ENCODE assay signal across 21 mouse cellular contexts in the genomic region with DNA sequence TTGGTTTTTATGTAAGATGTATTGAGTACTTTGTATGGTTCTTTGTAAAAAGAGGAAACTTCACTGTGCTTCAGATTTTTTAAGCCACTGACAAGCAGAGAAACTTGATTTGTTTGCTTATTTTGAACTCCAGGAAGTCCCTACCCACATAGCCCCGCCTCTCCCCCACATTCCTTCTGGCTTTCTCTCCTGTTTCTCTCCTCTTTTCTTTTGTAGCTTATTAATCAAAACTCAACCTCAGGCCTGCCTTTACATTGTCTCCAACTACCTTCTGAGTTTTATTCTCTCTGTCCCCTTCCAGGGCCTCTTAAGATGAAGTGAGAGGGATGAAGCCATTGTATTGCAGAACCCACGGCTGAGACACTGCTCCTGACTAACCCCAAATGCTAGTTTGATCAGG. TPM values are rescaled to one million over a fixed set of nuclear protein-coding genes. Genes with fewer than 3 reads are reported as not detected.
DNase-seq lines count a peak whose midpoint lies in the region; ATAC-seq and TF ChIP-seq lines count a peak whose summit lies in the region.
"Had no signal": no experiment of that assay in that cellular context is flagged by ENCODE, and none has a peak within 500 bp of the region (broad histone marks: within the 10 kb centered on the region; RNA-seq: fewer than 3 reads in every experiment).

No protein-coding gene starts in this region.

- H3K4me1 ChIP-seq in kidney, embryonic 15.5 days = 0 out of 2 replicates have a peak, but pooled peaks cover 5% of the 10 kb centered on the region
- no peaks in the 10 kb centered on the region for H3K4me1 ChIP-seq in lung, postnatal 0 days (ENCODE audit: insufficient read depth, low read depth, low read length)
- H3K4me1 ChIP-seq in lung, adult 2 months (ENCODE audit: control insufficient read depth, insufficient read depth, low read length) = no peaks in the 10 kb centered on the region; the same call in 1 of the 2 replicates
- H3K4me1 ChIP-seq in embryonic facial prominence, embryonic 14.5 days (ENCODE audit: control insufficient read depth, insufficient read depth, low read length) = no peaks in the 10 kb centered on the region
- H3K4me1 ChIP-seq: embryonic facial prominence, embryonic 12.5 days; forebrain, embryonic 10.5 days; hindbrain, embryonic 10.5 days; limb, embryonic 10.5 days; stomach, embryonic 15.5 days had no signal

- DNase-seq in embryo, embryonic 10 days (ENCODE audit: low spot score) = peak; percentile 3
- DNase-seq in embryo, embryonic 9.5 days (ENCODE audit: extremely low spot score) = no peak
- DNase-seq in kidney, adult 18-20 months = no peak
- DNase-seq in lung, postnatal 0 days (ENCODE audit: low spot score) = peak; percentile 16
- DNase-seq in lung, adult 2 months = no peak
- peak; percentile 11 for DNase-seq in embryonic facial prominence, embryonic 14.5 days (ENCODE audit: low spot score)
- DNase-seq in frontal cortex, adult 2 months (ENCODE audit: extremely low spot score in 1 of 2, low spot score in 1 of 2) = no peak
- DNase-seq: adrenal gland, postnatal 36 days; cerebellum, adult 2 months; forebrain, postnatal 0 days; liver, postnatal 0 days; thymus, adult 18-20 months; thymus, postnatal 4 days had no signal

- TF ChIP-seq POLR2A in lung, adult 2 months (IDR thresholded peaks at IDR 0.05; ENCODE audit: borderline replicate concordance, extremely low read depth, low read depth, low read length) = no peak

- no peaks in the 10 kb centered on the region for H3K27me3 ChIP-seq in kidney, embryonic 15.5 days
- no peaks in the 10 kb centered on the region for H3K27me3 ChIP-seq in lung, postnatal 0 days (replicated peaks; ENCODE audit: insufficient read depth, low read length)
- no peaks in the 10 kb centered on the region for H3K27me3 ChIP-seq in embryonic facial prominence, embryonic 14.5 days (replicated peaks; ENCODE audit: control insufficient read depth, insufficient read depth, low read length)
- H3K27me3 ChIP-seq: CH12.LX; embryonic facial prominence, embryonic 12.5 days; stomach, embryonic 15.5 days had no signal

- ATAC-seq in kidney, embryonic 15.5 days (replicated peaks; ENCODE audit: low FRiP score) = no peak
- ATAC-seq in lung, postnatal 0 days = no peak
- ATAC-seq in embryonic facial prominence, embryonic 14.5 days (ENCODE audit: low read depth) = peak; percentile 37; the same call in 1 of the 2 replicates
- ATAC-seq: forebrain, postnatal 0 days; liver, postnatal 0 days had no signal

- H3K27ac ChIP-seq in kidney, embryonic 15.5 days = 0 out of 2 replicates have a peak overlapping the region, but pooled peaks have one; percentile 39
- H3K27ac ChIP-seq in lung, postnatal 0 days (ENCODE audit: low read length) = no peak overlapping the region
- H3K27ac ChIP-seq in embryonic facial prominence, embryonic 14.5 days (replicated peaks; ENCODE audit: low read depth, low read length) = no peak overlapping the region
- H3K27ac ChIP-seq: embryonic facial prominence, embryonic 12.5 days; forebrain, embryonic 10.5 days; hindbrain, embryonic 10.5 days; limb, embryonic 10.5 days; stomach, embryonic 15.5 days had no signal

- no peak overlapping the region for H3K4me3 ChIP-seq in kidney, embryonic 15.5 days (replicated peaks)
- H3K4me3 ChIP-seq in lung, postnatal 0 days (ENCODE audit: low read depth, low read length) = no peak overlapping the region
- no peak overlapping the region for H3K4me3 ChIP-seq in lung, adult 2 months (replicated peaks; ENCODE audit: extremely low read depth, low read depth, low read length)
- H3K4me3 ChIP-seq in embryonic facial prominence, embryonic 14.5 days (ENCODE audit: low read depth, low read length) = no peak overlapping the region
- H3K4me3 ChIP-seq: embryonic facial prominence, embryonic 12.5 days; forebrain, embryonic 10.5 days; hindbrain, embryonic 10.5 days; limb, embryonic 10.5 days; stomach, embryonic 15.5 days had no signal

- no peak overlapping the region for H3K9ac ChIP-seq in kidney, embryonic 15.5 days
- no peak overlapping the region for H3K9ac ChIP-seq in lung, postnatal 0 days (replicated peaks; ENCODE audit: low read depth)
- no peak overlapping the region for H3K9ac ChIP-seq in embryonic facial prominence, embryonic 14.5 days (ENCODE audit: low read depth, low read length)
- H3K9ac ChIP-seq: embryonic facial prominence, embryonic 12.5 days; forebrain, postnatal 0 days; liver, postnatal 0 days; stomach, embryonic 15.5 days had no signal

- WGBS in kidney, embryonic 15.5 days = 22% methylated on average over 2 of the region's 2 CpGs
- 16% methylated on average over 2 of the region's 2 CpGs for WGBS in lung, postnatal 0 days
- WGBS in lung, adult 2 months = 11% methylated on average over 2 of the region's 2 CpGs
- WGBS in embryonic facial prominence, embryonic 14.5 days = 47% methylated on average over 2 of the region's 2 CpGs

- no peak for TF ChIP-seq CTCF in lung, postnatal 0 days (IDR thresholded peaks at IDR 0.05)
- no peak for TF ChIP-seq CTCF in lung, adult 2 months (IDR thresholded peaks at IDR 0.05; ENCODE audit: insufficient read depth, low read length)

- H3K4me2 ChIP-seq in kidney, embryonic 15.5 days = no peak overlapping the region
- H3K4me2 ChIP-seq in lung, postnatal 0 days (replicated peaks; ENCODE audit: low read depth, low read length) = no peak overlapping the region
- H3K4me2 ChIP-seq in embryonic facial prominence, embryonic 14.5 days (ENCODE audit: low read depth, low read length) = no peak overlapping the region
- H3K4me2 ChIP-seq: embryonic facial prominence, embryonic 12.5 days; midbrain, embryonic 11.5 days; stomach, embryonic 15.5 days had no signal

- no peaks in the 10 kb centered on the region for H3K9me3 ChIP-seq in kidney, embryonic 15.5 days (replicated peaks)
- no peaks in the 10 kb centered on the region for H3K9me3 ChIP-seq in lung, postnatal 0 days (ENCODE audit: low read length)
- no peaks in the 10 kb centered on the region for H3K9me3 ChIP-seq in embryonic facial prominence, embryonic 14.5 days (ENCODE audit: control insufficient read depth, low read length)
- H3K9me3 ChIP-seq: embryonic facial prominence, embryonic 12.5 days; forebrain, embryonic 10.5 days; hindbrain, embryonic 10.5 days; limb, embryonic 10.5 days; stomach, embryonic 15.5 days had no signal

- H3K36me3 ChIP-seq in kidney, embryonic 15.5 days = no peaks in the 10 kb centered on the region
- no peaks in the 10 kb centered on the region for H3K36me3 ChIP-seq in lung, postnatal 0 days (ENCODE audit: insufficient read depth, low read length)
- no peaks in the 10 kb centered on the region for H3K36me3 ChIP-seq in embryonic facial prominence, embryonic 14.5 days (ENCODE audit: control insufficient read depth, insufficient read depth, low read length)
- H3K36me3 ChIP-seq: embryonic facial prominence, embryonic 12.5 days; forebrain, embryonic 10.5 days; hindbrain, embryonic 10.5 days; limb, embryonic 10.5 days; stomach, embryonic 15.5 days had no signal

- no peak for TF ChIP-seq EP300 in lung, postnatal 0 days (IDR thresholded peaks at IDR 0.05)

RNA-seq across cellular contexts. Expression of a gene that starts 31.6 kb away (rescaled TPM):
- polyA plus RNA-seq in kidney, embryonic 15.5 days (2015; fragmentation: Nextera tagmentation; extraction: Ambion mirVana) = 10.1 and 11.0 TPM in 2 replicates
- 28.9 and 30.9 TPM in 2 replicates for polyA plus RNA-seq in lung, postnatal 0 days (2015; fragmentation: Nextera tagmentation; extraction: Ambion mirVana)
- 24.9 and 30.3 TPM in 2 replicates for polyA plus RNA-seq in lung, adult 2 months (2012; rRNA removed)
- polyA plus RNA-seq in embryonic facial prominence, embryonic 14.5 days (2014; fragmentation: Nextera tagmentation; extraction: Ambion mirVana) = 3.7 and 4.6 TPM in 2 replicates
- 1.8 and 2.8 TPM in 2 replicates for polyA plus RNA-seq in frontal cortex, adult 2 months (2012; rRNA removed)

RNA-seq across cellular contexts. Expression of a gene that starts 58.1 kb away (rescaled TPM):
- 41.4 and 43.6 TPM in 2 replicates for polyA plus RNA-seq in kidney, embryonic 15.5 days (2015; fragmentation: Nextera tagmentation; extraction: Ambion mirVana)
- 14.1 and 15.2 TPM in 2 replicates for polyA plus RNA-seq in lung, postnatal 0 days (2015; fragmentation: Nextera tagmentation; extraction: Ambion mirVana)
- 11.2 and 16.3 TPM in 2 replicates for polyA plus RNA-seq in lung, adult 2 months (2012; rRNA removed)
- 33.0 and 33.3 TPM in 2 replicates for polyA plus RNA-seq in embryonic facial prominence, embryonic 14.5 days (2014; fragmentation: Nextera tagmentation; extraction: Ambion mirVana)
- polyA plus RNA-seq in frontal cortex, adult 2 months (2012; rRNA removed) = 18.7 and 19.0 TPM in 2 replicates

Comparison
In these comparisons a context has a peak if more than half of its experiments do, and no peak if none do; other contexts are left out.
1. DNase-seq: peak in embryo, embryonic 10 days (single experiment), lung, postnatal 0 days (single experiment) and embryonic facial prominence, embryonic 14.5 days (single experiment); none in embryo, embryonic 9.5 days (single experiment), kidney, adult 18-20 months (single experiment), lung, adult 2 months (single experiment) and frontal cortex, adult 2 months (0 of 2).